Mouse (Mus musculus) midbrain, postnatal 0 days (tissue): ENCODE measurements around the gene Tsen54. TPM values are rescaled to one million over a fixed set of nuclear protein-coding genes. Genes with fewer than 3 reads are reported as not detected.

Experiments used
- ATAC-seq: fragments of 200-750 bp; cut with Nextera tagmentation; 2 replicates; pipeline ENCODE4 v1.8.0; 2017; ENCODE audit warnings: moderate number of reproducible peaks, mild to moderate bottlenecking, moderate TSS enrichment, moderate library complexity; ENCODE audit not compliant: low FRiP score
- DNase-seq: peaks from one replicate; pipeline ENCODE4 v3.0.0-alpha.2; 2015; ENCODE audit warnings: low spot score
- H3K27ac ChIP-seq: fragments of 300-500 bp; sonication (generic); 2 replicates; pipeline ENCODE4 v1.5.1; 2014; ENCODE audit warnings: low read depth, mild to moderate bottlenecking, low read length, mixed read lengths
- H3K27me3 ChIP-seq: fragments of 300-500 bp; sonication (generic); 2 replicates; pipeline ENCODE4 v1.6.1; 2014; ENCODE audit warnings: low read length, control low read depth, mixed read lengths; ENCODE audit not compliant: insufficient read depth
- H3K36me3 ChIP-seq: fragments of 300-500 bp; sonication (generic); 2 replicates; pipeline ENCODE4 v1.6.1; 2014; ENCODE audit warnings: low read length, control low read depth, mixed read lengths; ENCODE audit not compliant: insufficient read depth
- H3K4me1 ChIP-seq: fragments of 300-500 bp; sonication (generic); 2 replicates; pipeline ENCODE4 v1.6.1; 2014; ENCODE audit warnings: mild to moderate bottlenecking, control low read depth, antibody characterized with exemption, low read length, mixed read lengths; ENCODE audit not compliant: insufficient read depth
- H3K4me2 ChIP-seq: fragments of 300-500 bp; sonication (generic); 2 replicates; pipeline ENCODE4 v1.6.1; 2014; ENCODE audit warnings: low read depth, mild to moderate bottlenecking, low read length, mixed read lengths; ENCODE audit not compliant: poor library complexity, severe bottlenecking
- H3K4me3 ChIP-seq: fragments of 300-500 bp; sonication (generic); 2 replicates; pipeline ENCODE4 v1.5.1; 2014; ENCODE audit warnings: low read depth, mild to moderate bottlenecking, low read length, moderate library complexity
- H3K9ac ChIP-seq: fragments of 300-500 bp; sonication (generic); replicated peaks from 2 replicates; pipeline ENCODE4 v1.6.1; 2014; ENCODE audit warnings: mild to moderate bottlenecking, low read length, moderate library complexity, mixed read lengths; ENCODE audit not compliant: poor library complexity, severe bottlenecking
- H3K9me3 ChIP-seq: fragments of 300-500 bp; sonication (generic); 2 replicates; pipeline ENCODE4 v1.6.1; 2016; ENCODE audit warnings: low read length, control low read depth
- CTCF ChIP-seq: IDR thresholded peaks from 2 replicates; pipeline ENCODE4 v1.5.1; 2016; ENCODE audit warnings: antibody characterized with exemption, mild to moderate bottlenecking
- WGBS: fragments of 180-500 bp; shearing (Covaris S2); extraction: QIAGEN DNeasy Blood & Tissue Kit; methylation state at CpG from one replicate; pipeline ENCODE4 v1.1.7; 2014; 5-methylcytosine and 5-hydroxymethylcytosine counted together
- polyA plus RNA-seq: library from polyadenylated mRNA; unstranded; fragments of >200 nt; fragmentation: Nextera tagmentation; extraction: Ambion mirVana; gene quantifications from 2 replicates; pipeline ENCODE4 v1.2.1, GENCODE M21; 2015
- total RNA-seq: library from RNA; depleted of rRNA; stranded (reverse); fragments of >200 nt; gene quantifications from 2 replicates; pipeline ENCODE4 v1.2.3, GENCODE M21; 2014

Tsen54 gene
- total and polyA plus RNA-seq, 2 experiments from 2014 or later, result 15.5 to 27.7 TPM

DNA sequence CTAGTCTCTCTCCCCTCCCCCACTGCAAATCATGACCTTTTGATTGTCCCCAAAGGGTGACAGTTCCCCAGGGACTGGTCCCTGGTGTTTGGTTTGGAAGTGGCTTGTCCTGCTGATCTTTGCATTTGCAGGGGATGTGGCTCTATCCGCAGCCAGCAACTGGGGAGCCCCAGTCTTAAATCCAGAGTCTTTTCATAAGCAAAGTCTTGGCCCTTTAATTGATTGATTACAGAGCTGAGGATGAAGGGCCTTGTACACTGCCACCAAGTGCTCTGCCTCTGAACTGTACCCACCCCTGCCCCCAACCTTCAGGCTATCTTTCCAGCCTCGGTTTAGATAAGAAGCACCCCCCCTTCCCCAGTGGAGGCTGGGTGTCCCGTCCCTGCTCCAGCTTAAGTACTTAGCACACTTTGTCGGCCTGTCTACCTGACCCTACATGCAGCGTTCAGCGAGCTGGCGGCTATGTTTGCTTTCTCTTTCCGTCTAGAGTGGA, 18.5 kb downstream of the Tsen54 start:
- Histone ChIP-seq H3K9me3 (no peaks in the 10 kb centered on the region), H3K27me3 (peaks cover 6% of the 10 kb centered on the region; the same call in 1 of the 2 replicates), H3K9ac (no peak overlapping the region), H3K4me2 (no peak overlapping the region), H3K27ac (no peak overlapping the region), H3K36me3 (no peaks in the 10 kb centered on the region), H3K4me3 (no peak overlapping the region), H3K4me1 (no peaks in the 10 kb centered on the region)
- TF ChIP-seq CTCF, result no peak
- ATAC-seq (no peak), DNase-seq (no peak)
- 26% methylated on average over 8 of the region's 8 CpGs for WGBS

DNA sequence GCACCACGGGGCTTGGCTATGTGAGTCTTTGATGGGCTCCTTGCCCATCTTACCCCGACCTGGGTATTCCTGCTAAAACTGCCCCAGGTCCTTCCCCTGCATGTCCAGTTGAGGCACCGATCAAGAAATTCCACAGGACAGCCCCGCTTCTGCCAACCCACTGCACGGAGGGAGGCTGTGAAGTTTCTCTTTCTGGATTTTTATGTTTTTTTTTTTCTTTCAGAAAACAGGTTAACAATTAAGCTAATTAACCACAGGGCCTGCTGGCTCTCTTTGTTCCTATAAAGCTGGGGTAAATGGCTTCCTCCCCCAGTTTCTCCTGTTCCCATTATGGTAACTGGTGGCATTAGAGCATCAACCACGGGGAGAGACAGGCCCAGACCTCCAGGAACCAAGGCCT, 19.5 kb downstream of the Tsen54 start:
- no peak for TF ChIP-seq CTCF
- no peak overlapping the region for H3K4me2 ChIP-seq
- H3K4me1 ChIP-seq, result no peaks in the 10 kb centered on the region
- DNase-seq, result no peak
- H3K27me3 ChIP-seq, result peaks cover 6% of the 10 kb centered on the region; the same call in 1 of the 2 replicates
- H3K27ac ChIP-seq, result no peak overlapping the region
- no peak overlapping the region for H3K9ac ChIP-seq
- H3K4me3 ChIP-seq, result no peak overlapping the region
- no peak for ATAC-seq
- WGBS, result 73% methylated on average over 6 of the region's 6 CpGs
- H3K9me3 ChIP-seq, result no peaks in the 10 kb centered on the region
- H3K36me3 ChIP-seq, result no peaks in the 10 kb centered on the region

DNA sequence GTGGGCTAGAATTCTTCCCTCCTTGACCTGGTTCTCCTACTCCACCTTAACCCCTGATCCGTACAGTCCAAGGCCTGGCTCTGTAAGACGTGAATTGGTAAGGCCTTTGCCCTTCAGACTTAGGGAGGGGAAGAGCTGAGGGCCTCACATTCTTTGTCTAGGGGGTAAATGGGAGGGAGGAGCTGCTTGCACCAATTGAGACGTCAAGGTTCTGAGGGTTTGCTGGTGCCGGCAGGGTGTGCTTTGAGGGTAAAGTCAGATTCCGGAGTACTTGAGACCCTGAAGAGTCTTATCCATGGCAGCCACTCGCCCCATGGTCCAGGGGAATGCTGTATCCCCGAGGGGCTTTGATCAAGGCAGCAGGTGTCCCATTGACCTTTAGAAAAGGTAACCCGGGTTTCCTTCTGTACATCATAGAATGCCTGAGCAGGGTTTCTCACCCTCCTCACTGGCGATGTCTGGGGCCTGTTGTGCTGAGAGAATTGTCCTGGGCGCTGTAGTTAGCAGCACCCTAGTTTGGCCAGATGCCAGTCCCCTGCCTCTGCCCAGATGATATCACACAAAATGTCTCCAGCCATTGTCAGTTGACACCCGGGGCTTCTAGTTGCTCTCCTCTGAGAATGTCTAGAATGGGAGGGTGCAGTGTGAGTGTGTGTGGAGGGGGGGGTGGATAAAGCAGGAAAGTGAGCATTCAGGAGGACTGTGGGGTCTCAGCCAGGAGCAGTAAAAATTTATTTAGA, 22.3 kb downstream of the Tsen54 start:
- TF ChIP-seq CTCF, result no peak
- H3K4me1 ChIP-seq, result no peaks in the 10 kb centered on the region
- H3K4me3 ChIP-seq, result no peak overlapping the region
- 26% methylated on average over 11 of the region's 11 CpGs for WGBS
- no peak for DNase-seq
- no peaks in the 10 kb centered on the region for H3K9me3 ChIP-seq
- no peaks in the 10 kb centered on the region for H3K36me3 ChIP-seq
- no peaks in the 10 kb centered on the region for H3K27me3 ChIP-seq
- no peak overlapping the region for H3K9ac ChIP-seq
- no peak overlapping the region for H3K4me2 ChIP-seq
- ATAC-seq, result no peak
- no peak overlapping the region for H3K27ac ChIP-seq

DNA sequence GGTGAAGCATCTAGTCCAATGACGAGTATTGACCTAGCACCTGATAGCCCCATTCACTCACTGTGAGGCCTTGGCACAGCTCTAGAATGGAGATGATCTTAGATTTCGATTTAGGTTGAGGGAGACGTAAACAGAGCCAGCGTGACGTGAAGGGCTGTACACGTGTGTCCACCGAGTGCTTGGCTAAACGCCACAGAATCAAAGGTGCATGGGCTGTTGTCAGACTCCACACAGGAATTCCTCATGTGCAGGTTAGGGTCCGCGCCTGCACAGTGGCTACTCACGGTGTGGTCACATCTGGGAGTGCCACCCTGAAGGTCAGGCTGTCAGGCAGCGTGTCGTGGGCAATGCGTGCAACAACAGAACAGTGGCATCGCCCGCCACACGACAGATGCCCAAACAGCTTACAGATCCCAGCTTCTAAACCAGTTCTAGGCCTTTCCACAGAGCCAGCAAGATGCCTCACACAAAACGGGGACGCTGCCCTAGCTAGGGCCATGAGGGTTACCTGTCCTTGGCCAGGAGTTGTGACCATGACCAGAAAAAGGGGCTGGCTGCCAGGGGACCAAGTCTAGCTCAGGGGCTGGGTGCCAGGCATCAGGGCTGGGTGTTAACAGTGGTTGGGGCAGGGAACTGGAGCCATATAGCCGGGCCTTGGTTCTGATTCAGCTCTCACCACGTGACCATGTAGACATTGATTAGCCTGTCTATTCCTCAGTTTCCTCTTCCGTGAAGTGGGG, 23.3 kb downstream of the Tsen54 start:
- Histone ChIP-seq H3K9ac (no peak overlapping the region), H3K36me3 (no peaks in the 10 kb centered on the region), H3K27me3 (no peaks in the 10 kb centered on the region), H3K4me2 (no peak overlapping the region), H3K4me3 (no peak overlapping the region), H3K4me1 (no peaks in the 10 kb centered on the region), H3K27ac (no peak overlapping the region), H3K9me3 (no peaks in the 10 kb centered on the region)
- DNase-seq, result no peak
- no peak for TF ChIP-seq CTCF
- 90% methylated on average over 22 of the region's 22 CpGs for WGBS
- ATAC-seq, result no peak

DNA sequence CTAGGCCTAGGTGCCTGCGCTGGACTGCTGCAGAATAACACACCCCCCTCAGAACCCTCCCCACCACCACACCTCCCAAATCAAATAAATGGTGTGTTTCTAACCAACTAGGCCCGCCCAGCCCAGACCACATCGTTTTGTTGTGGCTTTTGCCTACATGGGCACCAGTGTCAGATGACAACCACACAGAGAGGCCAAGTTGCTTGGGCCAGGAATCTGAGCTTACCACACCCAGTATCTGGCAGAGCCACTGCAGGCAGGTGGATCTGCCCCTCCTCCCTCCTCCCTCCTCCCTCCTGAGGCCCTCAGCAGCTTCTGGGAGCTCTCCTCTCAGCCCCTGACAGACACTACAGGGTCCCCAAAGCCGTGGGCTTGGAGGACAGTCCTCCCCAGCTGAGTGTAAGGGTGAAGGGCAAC, 24.4 kb downstream of the Tsen54 start:
- TF ChIP-seq CTCF, result no peak
- WGBS, result 52% methylated on average over 4 of the region's 4 CpGs
- DNase-seq (no peak), ATAC-seq (no peak)
- no peaks in the 10 kb centered on the region for H3K27me3 ChIP-seq
- no peak overlapping the region for H3K9ac ChIP-seq
- H3K4me2 ChIP-seq, result no peak overlapping the region
- no peaks in the 10 kb centered on the region for H3K9me3 ChIP-seq
- H3K27ac ChIP-seq, result no peak overlapping the region
- H3K4me1 ChIP-seq, result no peaks in the 10 kb centered on the region
- no peaks in the 10 kb centered on the region for H3K36me3 ChIP-seq
- H3K4me3 ChIP-seq, result no peak overlapping the region

DNA sequence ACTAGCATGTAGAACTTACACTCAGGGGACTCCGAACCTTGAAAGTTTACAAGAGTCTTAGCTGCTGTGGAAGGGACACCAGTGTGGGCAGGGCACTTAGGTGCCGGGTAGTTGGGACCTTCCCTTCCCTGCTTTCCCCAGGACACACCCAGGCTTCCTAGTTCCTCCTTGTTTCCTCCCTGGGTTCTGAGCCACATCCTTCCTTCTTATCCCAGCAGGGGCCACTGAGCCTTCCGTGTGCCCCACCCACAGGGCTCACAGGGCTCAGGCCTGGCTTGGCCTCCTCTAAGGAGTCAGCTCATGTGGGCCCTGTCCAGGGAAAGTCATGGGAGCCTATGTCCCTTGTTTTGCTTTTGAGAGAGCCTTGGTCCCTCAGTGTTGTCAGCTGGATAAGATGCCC, 25.2 kb downstream of the Tsen54 start:
- H3K4me3 ChIP-seq, result no peak overlapping the region
- H3K36me3 ChIP-seq, result no peaks in the 10 kb centered on the region
- H3K4me1 ChIP-seq, result no peaks in the 10 kb centered on the region
- no peak for TF ChIP-seq CTCF
- H3K9me3 ChIP-seq, result no peaks in the 10 kb centered on the region
- H3K27me3 ChIP-seq, result no peaks in the 10 kb centered on the region
- no peak overlapping the region for H3K27ac ChIP-seq
- DNase-seq (no peak), ATAC-seq (no peak)
- no peak overlapping the region for H3K4me2 ChIP-seq
- WGBS, result 45% methylated on average over 3 of the region's 3 CpGs
- no peak overlapping the region for H3K9ac ChIP-seq
